Mouse (Mus musculus) hindbrain, embryonic 11.5 days (tissue): ENCODE data around the gene Lyz1. TPM values are rescaled to one million over a fixed set of nuclear protein-coding genes. Genes with fewer than 3 reads are reported as not detected.
"Not testable (repeated sequence)": the region's sequence is repeated elsewhere in the genome, so short reads cannot be mapped to it uniquely, and the experiment has no call there.

Source experiments
- ATAC-seq: fragments of 200-750 bp; cut with Nextera tagmentation; 2 replicates; pipeline ENCODE4 v1.8.0; 2017; ENCODE audit warnings: mild to moderate bottlenecking, moderate TSS enrichment, moderate library complexity; ENCODE audit not compliant: low FRiP score
- DNase-seq: peaks from one replicate; pipeline ENCODE4 v3.0.0-alpha.2; 2015; ENCODE audit warnings: low spot score
- H3K27ac ChIP-seq: fragments of 300-500 bp; sonication (generic); 2 replicates; pipeline ENCODE4 v1.5.1; 2014; ENCODE audit warnings: mild to moderate bottlenecking, low read depth, low read length
- H3K27me3 ChIP-seq: fragments of 300-500 bp; sonication (generic); 2 replicates; pipeline ENCODE4 v1.6.1; 2014; ENCODE audit warnings: mild to moderate bottlenecking, low read length, moderate library complexity, mixed read lengths; ENCODE audit not compliant: control insufficient read depth, insufficient read depth
- H3K36me3 ChIP-seq: fragments of 300-500 bp; sonication (generic); 2 replicates; pipeline ENCODE4 v1.6.1; 2014; ENCODE audit warnings: mild to moderate bottlenecking, low read length, moderate library complexity, mixed read lengths; ENCODE audit not compliant: control insufficient read depth, insufficient read depth
- H3K4me1 ChIP-seq: fragments of 300-500 bp; sonication (generic); replicated peaks from 2 replicates; pipeline ENCODE4 v1.6.1; 2014; ENCODE audit warnings: low read length, mixed read lengths; ENCODE audit not compliant: control insufficient read depth, insufficient read depth
- H3K4me2 ChIP-seq: fragments of 300-500 bp; sonication (generic); replicated peaks from 2 replicates; pipeline ENCODE4 v1.6.1; 2014; ENCODE audit warnings: mild to moderate bottlenecking, low read depth, low read length
- H3K4me3 ChIP-seq: fragments of 300-500 bp; sonication (generic); 2 replicates; pipeline ENCODE4 v1.5.1; 2014; ENCODE audit warnings: low read depth, low read length
- H3K9ac ChIP-seq: fragments of 300-500 bp; sonication (generic); 2 replicates; pipeline ENCODE4 v1.6.1; 2014; ENCODE audit warnings: low read depth, low read length
- H3K9me3 ChIP-seq: fragments of 300-500 bp; sonication (generic); 2 replicates; pipeline ENCODE4 v1.6.1; 2016; ENCODE audit warnings: low read length; ENCODE audit not compliant: control insufficient read depth
- WGBS: fragments of 180-500 bp; shearing (Covaris S2); extraction: QIAGEN DNeasy Blood & Tissue Kit; methylation state at CpG from one replicate; pipeline ENCODE4 v1.1.7; 2014; 5-methylcytosine and 5-hydroxymethylcytosine counted together
- polyA plus RNA-seq: library from polyadenylated mRNA; unstranded; fragments of >200 nt; fragmentation: Nextera tagmentation; extraction: Ambion mirVana; gene quantifications from 2 replicates; pipeline ENCODE4 v1.2.1, GENCODE M21; 2014

Gene Lyz1
- polyA plus RNA-seq, 1 experiment from 2014 or later, result not detected

DNA sequence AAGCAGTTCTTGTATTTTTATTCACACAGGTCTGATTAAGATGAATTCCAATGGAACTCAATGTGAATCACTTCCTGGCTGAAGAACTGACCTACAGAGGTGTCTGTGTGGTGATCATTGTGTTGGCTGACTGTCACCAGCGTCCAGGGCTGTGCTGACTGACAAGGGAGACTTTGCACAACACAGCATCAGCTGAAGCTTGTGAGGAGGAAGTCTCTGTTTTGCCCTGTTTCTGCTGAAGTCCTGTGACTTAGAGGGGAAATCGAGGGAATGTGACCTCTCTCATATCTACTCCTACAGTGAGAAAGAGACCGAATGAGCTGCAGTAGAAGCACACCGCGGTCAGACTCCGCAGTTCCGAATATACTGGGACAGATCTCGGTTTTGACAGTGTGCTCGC is 14.9 kb downstream of the Lyz1 start:
- H3K27me3 ChIP-seq, DNase-seq, H3K36me3 ChIP-seq, H3K4me1 ChIP-seq, H3K4me2 ChIP-seq, H3K4me3 ChIP-seq, H3K9ac ChIP-seq, H3K9me3 ChIP-seq, ATAC-seq, H3K27ac ChIP-seq: not testable (repeated sequence)
- WGBS, result 80% methylated on average over 9 of the region's 9 CpGs

DNA sequence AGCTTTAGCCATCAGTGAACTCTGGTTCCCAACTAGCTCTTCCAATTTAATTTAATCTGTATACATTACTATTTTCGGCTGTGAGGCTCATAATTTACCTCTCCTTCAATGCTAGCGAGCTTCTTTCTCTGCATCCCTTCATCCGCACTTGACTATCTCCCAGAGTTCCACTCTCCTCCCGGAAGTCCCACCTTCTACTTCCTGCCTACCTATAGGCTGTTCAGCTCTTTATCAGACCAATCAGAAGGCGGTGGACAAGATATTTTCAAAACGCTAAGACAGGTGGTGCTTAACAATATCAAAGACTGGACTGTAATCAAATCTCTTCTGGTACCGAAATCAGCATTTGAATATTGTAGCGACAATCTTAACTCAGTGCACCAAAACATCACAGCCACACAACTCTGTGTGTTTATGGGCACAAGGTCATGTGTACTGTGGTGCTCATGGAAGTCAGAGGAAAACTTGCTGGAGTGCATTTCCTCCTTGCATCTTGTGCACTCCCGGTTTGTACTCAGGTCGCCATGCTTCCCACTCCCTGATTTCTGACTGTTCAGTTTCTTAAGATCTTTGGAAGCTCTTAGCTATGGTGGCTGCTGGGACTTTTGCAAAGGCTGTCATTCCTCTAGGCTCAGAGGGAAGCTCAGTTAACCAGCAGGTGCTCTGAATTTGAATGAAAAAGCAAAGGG is 16.8 kb downstream of the Lyz1 start:
- Histone ChIP-seq H3K27me3 (no peaks in the 10 kb centered on the region), H3K9me3 (no peaks in the 10 kb centered on the region), H3K4me2 (no peak overlapping the region), H3K4me3 (no peak overlapping the region), H3K9ac (no peak overlapping the region), H3K27ac (no peak overlapping the region), H3K4me1 (no peaks in the 10 kb centered on the region), H3K36me3 (no peaks in the 10 kb centered on the region)
- ATAC-seq, result no peak
- no peak for DNase-seq
- 81% methylated on average over 10 of the region's 10 CpGs for whole genome bisulfite sequencing

DNA sequence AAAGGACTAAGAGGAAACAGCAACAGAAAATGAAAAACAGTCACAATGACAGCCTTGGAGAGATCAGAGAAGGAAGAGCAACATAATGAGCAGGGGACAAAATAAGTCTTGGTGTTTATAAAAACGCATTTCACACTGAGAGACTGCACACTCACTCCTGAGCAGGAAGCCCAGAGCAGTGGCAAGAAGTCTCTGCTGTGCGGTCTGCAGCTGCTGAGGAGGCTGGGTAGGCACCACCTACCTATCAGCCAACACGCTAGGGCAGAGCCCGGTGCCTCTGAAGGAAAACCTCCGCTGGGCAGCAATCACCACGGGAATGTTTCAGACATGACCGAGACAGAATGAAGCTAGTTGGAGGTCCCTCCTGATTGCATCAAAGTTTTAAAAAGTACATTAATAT is 18.0 kb downstream of the Lyz1 start:
- not testable (repeated sequence) for H3K27me3 ChIP-seq, H3K4me2 ChIP-seq, H3K4me1 ChIP-seq, H3K36me3 ChIP-seq, DNase-seq, H3K27ac ChIP-seq, ATAC-seq, H3K4me3 ChIP-seq, H3K9ac ChIP-seq, H3K9me3 ChIP-seq
- WGBS, result 87% methylated on average over 3 of the region's 7 CpGs

DNA sequence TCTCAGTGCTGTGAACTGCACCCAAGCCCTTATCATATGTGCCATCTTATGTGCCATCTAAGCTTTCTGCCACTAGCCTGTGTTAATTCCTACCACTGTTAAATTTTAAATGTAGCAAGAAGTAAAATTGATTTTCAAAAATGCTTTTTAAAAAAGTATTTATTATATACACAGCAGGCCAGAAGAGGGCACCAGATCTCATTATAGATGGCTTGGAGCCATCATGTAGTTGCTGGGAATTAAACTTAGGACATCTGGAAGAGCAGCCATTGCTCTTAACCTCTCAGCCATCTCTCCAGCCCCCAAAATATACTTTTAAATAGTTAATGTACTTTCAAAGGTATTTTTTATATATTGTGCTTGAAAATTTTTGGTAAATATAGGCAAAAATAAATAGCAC is 20.6 kb downstream of the Lyz1 start:
- no peaks in the 10 kb centered on the region for H3K36me3 ChIP-seq
- H3K9me3 ChIP-seq, result no peaks in the 10 kb centered on the region
- DNase-seq (no peak), ATAC-seq (no peak)
- no peak overlapping the region for H3K4me2 ChIP-seq
- no peak overlapping the region for H3K27ac ChIP-seq
- H3K4me3 ChIP-seq, result no peak overlapping the region
- H3K4me1 ChIP-seq, result no peaks in the 10 kb centered on the region
- no peaks in the 10 kb centered on the region for H3K27me3 ChIP-seq
- H3K9ac ChIP-seq, result no peak overlapping the region

DNA sequence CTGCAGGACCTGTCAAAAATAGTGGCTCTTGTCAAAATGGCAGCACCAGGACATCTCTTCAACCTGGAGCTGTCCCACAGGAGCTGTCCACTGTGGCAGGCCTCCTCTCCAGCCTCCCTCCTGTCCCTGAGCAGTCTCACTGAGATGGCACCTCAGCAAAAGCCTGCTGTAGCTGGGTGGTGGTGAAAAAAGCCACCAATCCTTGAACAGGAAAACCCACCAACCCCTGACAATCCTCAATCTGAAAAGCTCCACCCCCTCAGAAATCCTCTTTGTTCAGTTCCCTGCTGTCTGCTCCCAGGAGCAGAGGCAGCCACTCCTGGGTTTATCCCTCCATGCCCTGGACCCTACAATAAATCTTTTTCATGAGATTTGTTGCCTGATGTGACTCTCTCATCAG is 32.8 kb downstream of the Lyz1 start:
- Histone ChIP-seq H3K4me3 (no peak overlapping the region), H3K27ac (peak overlapping the region; percentile 62; the same call in 1 of the 2 replicates), H3K4me2 (no peak overlapping the region), H3K27me3 (no peaks in the 10 kb centered on the region), H3K36me3 (no peaks in the 10 kb centered on the region), H3K9ac (no peak overlapping the region), H3K4me1 (no peaks in the 10 kb centered on the region), H3K9me3 (no peaks in the 10 kb centered on the region)
- peak; percentile 35; the same call in 1 of the 2 replicates for ATAC-seq
- DNase-seq, result peak; percentile 11

DNA sequence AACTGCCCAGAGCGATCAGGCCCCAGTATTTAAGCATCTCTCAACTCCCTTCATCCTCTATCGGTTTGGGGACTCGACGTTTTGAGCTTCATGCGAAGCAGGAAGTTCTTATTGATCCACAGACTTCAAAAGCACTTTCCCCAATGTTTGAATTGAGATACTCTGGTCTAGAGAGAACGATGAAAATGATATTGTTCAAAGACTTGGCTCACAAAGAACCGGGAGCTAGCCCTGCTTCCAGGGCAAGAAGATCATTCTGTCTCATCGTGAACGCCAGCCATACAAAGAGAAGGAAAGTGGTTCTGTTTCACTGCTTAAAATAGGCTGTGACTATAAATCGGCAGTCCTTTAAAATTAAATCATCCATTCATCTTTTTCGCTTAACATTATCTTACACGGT is 54.1 kb downstream of the Lyz1 start, which contains the start of gene 9530003J23Rik:
Gene 9530003J23Rik, minus strand, starts transcription at position 101 of the 400 bp plus-strand sequence.
- no peak within 1 kb of the TSS for H3K27ac ChIP-seq
- no peaks in the 10 kb centered on the region for H3K36me3 ChIP-seq
- ATAC-seq, result no peak
- H3K4me1 ChIP-seq, result no peaks in the 10 kb centered on the region
- H3K4me3 ChIP-seq, result no peak within 1 kb of the TSS
- H3K4me2 ChIP-seq, result no peak within 1 kb of the TSS
- WGBS, result 89% methylated on average over 12 of the region's 12 CpGs
- H3K27me3 ChIP-seq, result no peaks in the 10 kb centered on the region
- DNase-seq, result no peak
- no peak within 1 kb of the TSS for H3K9ac ChIP-seq
- no peaks in the 10 kb centered on the region for H3K9me3 ChIP-seq

Other genes with a start within 250 kb of the Lyz1 start
- gene Lrrc10, start 247.5 kb downstream of the Lyz1 start, polyA plus RNA-seq, result 0.12 TPM in 1 of 2 replicates, not detected in the other
- 321 and 357 TPM in 2 replicates for gene Cct2, start 229.1 kb downstream of the Lyz1 start, polyA plus RNA-seq
- 28.8 and 31.1 TPM in 2 replicates for gene Frs2, start 144.3 kb downstream of the Lyz1 start, polyA plus RNA-seq
- gene Yeats4, start 68.4 kb downstream of the Lyz1 start, polyA plus RNA-seq, result 141 and 146 TPM in 2 replicates
- gene 9530003J23Rik, start 54.2 kb downstream of the Lyz1 start, polyA plus RNA-seq, result not detected in 2 replicates
- gene Lyz2, start 10.5 kb downstream of the Lyz1 start, polyA plus RNA-seq, result 15.2 and 20.5 TPM in 2 replicates
- 230 and 231 TPM in 2 replicates for gene Cpsf6, start 87.1 kb upstream of the Lyz1 start, polyA plus RNA-seq